Mouse (Mus musculus) ovary, postnatal 10 days (tissue): ENCODE data around the gene Neurog1.

ENCODE experiments used
- DNase-seq: peaks from one replicate; pipeline ENCODE4 v3.0.0; 2022; ENCODE audit warnings: low spot score

Gene Neurog1

DNA sequence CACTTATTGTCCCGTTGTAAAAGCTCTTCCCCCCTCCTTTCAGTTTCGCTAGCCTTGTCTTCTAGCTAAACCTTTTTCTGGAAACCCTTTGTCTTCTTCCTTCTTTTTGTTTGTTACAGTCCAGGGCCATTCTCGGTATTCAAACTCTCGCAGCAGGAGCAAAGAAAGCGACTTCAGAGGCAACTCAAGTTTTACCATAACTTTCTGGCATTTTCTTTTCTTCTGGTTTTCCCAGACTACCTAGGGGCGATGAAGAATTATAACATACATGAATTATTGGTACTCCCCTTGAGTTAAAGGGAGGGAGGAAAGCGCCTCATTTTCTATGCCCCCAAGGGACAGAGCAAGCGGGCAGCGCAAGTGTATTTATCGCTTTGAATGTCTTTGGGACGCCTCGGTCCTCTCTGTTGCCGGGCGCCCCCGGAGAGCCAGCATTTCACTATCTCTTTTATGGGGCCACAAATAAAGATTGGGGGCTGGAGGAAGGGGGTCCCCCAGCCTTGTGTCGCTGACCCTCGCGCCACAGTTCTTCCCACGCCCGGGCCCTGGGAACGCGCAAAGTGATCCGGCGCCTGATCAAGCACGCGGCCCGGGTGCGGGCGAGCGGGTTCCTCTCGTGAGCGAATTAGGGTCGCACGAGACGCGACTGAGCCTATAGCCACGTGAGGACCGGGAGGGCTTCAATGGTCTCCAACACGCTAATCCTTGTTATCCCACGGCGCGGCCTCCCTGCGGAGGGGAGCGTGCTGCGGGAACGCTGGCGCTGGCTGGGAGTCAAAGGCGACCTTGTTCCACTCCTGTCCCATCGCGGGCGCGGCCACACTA is 6.4 kb upstream of the Neurog1 start:
- DNase-seq = no peak

DNA sequence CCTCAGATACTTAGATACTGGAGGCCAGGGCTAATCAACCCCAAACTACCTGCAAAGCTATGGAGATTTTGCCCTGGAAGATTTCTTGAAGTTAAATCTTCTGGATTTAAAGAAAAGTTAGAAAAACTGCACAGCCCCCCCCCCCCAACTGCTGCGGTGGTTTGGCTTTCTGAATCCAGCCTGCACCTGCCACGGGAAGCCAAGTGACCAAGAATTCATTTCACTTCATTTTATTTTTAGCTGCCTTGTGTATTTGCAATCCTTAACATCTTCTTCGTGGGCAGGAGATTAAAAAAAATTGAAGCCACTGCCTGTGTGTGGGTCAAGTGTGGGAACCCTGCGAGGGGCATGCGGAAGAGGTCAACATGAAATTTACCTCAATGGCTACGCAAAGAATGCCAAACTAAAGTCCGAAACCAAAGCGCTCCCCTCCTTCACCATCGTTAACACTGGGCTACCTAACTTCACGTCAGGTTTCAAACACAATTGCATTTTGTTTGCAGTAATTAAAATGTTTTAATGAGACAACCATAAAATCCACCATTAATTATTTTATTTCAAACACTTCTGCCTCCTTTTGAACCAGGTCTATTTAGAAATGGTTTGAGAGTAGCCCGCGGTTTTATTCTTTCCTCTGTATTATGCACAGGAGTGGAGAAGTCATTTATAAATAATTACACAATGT is 5.6 kb upstream of the Neurog1 start:
- DNase-seq = no peak

DNA sequence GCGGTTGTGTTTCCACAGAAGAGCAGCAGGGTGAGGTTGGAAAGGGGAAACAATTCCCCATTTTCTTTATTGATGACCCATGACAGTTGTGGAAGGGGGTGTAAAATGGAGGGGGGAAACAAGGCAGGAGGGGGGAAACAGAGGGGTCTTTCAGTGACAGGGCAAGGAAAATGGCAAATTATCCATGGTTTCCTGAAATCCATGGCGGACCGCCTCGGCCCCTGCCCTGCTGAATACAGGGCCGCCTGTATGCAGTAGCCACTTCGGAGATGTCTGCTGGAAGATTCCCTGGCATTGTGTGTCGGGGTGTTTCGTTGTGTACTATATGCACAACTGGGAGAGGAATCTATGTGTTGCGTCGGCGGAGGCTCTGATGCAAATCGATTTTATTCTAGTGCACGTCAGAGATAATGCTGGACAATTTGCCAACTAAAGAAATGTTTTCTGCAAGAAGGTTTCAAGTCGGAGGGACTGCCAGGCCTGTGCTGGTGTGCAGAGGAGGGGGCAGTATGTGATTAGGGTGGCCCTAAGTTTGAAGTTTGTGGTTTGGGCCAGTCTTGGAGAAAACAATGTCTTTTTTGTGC is 4.8 kb upstream of the Neurog1 start:
- no peak for DNase-seq

DNA sequence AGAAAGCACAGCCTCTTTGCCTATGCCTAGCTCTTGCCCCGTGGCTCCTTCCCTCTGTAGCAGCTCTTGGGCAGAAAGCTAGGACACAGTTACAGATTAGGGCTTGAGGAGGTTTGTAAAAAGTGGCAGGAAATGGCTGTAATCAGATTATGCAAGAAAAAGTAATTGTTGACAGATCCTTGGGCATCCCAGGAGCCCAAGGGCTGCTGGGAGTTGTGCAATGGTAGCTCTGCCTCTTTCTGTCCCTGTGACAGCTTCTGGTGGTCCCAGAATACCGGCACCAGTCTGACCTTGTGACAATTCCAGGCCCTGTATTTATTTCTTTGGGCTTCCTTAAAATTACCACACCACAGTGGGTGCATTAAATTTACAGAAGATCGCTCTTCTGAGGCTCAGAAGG is 1.4 kb upstream of the Neurog1 start:
- no peak for DNase-seq

DNA sequence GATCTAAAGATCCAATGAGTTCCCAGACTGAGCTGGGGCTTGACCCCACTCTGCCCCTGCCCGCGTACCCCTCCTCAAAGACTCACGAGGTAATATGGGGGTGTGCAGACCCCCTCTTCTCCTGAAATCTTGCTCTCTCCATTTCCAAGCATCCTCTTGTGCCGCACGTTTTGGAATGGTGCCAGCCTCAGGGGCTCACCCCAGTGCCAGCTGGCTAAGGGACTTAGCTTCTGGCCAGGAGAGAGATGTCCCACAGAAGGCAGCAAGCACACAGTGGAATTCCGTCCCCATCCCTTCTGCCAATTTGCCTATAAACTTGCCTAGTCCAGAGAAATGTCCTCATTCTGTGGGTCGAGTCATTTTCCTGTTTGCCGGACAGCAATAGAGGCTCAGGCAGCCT is 820 bp upstream of the Neurog1 start:
- no peak for DNase-seq

DNA sequence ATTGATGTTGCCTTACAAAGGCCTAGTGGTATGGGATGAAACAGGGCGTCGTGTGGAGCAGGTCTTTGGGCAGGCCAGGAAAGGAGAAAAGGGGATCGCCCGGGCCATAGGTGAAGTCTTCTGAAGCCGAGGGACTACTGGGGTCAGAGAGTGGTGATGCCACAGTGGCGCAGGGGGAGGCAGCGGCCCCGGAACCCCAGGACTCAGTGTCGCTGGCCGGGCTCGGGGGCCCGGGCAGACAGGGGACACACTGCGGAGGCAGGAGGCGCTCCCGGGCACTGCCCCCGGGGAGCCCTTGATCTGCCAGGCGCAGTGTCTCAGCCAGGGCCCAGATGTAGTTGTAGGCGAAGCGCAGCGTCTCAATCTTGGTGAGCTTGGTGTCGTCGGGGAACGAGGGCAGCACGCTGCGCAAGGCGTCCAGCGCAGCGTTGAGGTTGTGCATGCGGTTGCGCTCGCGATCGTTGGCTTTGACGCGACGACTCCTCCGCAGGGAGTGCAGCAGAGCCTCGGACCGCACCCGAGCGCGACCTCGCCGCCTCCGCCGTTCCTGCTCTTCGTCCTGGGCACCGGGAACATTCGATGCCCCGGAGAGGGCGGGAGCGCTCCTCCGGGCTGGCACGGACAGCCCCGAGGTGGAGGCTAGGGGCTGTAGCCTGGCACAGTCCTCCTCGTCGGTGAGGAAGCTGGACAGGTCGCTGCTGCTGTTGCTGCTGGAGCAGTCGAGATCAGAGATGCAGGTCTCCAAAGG is 613 bp downstream of the Neurog1 start:
- no peak for DNase-seq

DNA sequence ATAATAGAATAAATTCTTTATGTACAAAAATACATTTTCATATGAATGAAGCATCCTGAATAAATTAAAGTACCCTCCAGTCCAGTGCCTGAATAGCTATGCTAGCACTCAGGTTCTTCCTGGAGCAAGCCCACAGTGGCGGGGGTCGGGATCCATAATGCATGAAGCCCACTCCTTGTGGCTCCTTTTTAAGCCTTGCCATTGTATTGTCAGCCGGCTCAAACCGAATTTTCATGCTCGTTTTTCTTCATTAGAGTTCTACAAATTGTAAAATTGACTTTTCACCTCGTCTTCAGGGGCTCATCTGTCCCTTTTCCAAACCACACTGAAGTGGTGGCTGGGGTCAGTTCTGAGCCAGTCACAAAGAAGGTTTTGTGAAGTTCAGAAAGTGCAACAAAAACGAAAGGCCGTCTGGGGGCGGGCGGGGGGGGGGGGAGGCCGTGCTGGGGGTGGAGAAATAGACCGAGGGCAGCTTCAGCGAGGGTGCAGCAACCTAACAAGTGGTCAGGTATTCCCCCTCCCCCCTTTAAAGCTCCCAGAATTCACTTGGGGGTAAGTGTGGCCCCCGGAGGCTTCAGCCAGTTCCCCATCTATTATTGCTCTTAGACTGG is 1.3 kb downstream of the Neurog1 start:
- no peak for DNase-seq

DNA sequence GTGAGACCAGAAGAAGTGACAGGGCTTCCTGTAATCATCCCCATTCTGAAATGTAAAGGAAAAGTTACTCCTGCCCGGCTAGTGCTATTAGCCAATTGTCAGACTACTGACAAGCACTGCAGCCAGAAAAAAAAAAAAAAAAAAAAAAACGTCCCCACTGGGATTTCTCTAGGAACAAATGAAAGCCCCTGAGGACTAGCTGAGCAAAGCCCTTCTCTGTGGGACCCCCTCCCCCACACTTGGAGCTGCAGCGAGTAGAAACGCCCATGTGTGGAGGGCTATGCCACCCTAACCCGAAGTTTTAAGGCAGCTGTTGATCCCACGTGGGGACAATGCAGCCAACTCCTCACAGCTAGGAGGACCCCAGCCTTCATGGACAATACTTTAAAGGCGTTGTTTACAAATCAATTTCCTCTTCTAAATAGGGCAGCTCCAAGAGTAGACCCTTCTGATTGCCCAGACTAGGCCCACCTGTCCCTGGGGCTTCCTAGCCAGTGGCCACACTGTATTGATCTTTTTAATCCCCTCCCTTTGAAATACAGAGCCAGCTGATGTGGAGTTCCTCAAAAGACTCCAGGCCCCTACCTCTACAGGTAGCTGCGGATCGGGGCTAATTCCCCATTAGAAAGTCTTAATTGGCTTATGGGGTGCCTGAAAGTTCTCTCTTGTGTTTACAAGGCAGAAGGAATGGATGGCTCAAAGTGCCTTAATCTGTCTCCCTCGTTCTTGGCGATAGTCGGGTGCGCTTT is 2.2 kb downstream of the Neurog1 start:
- DNase-seq = no peak

DNA sequence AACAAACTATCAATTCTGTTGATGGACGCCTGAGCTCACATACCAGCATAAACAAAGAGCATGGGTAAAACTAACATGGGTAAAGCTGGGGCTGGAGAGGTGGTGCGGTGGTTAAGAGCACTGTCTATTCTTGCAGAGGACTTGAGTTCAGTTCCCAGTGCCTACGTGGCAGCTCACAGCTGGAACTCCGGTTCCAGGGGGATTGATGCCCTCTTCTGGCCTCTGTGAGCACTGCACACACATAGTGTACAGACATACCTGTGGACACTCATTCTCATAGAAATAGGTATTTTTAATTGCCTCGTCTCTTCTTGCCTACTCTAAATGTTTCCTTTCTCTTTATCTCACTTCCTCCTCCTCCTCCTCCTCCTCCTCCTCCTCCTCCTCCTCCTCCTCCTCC is 8.9 kb downstream of the Neurog1 start:
- no peak for DNase-seq

DNA sequence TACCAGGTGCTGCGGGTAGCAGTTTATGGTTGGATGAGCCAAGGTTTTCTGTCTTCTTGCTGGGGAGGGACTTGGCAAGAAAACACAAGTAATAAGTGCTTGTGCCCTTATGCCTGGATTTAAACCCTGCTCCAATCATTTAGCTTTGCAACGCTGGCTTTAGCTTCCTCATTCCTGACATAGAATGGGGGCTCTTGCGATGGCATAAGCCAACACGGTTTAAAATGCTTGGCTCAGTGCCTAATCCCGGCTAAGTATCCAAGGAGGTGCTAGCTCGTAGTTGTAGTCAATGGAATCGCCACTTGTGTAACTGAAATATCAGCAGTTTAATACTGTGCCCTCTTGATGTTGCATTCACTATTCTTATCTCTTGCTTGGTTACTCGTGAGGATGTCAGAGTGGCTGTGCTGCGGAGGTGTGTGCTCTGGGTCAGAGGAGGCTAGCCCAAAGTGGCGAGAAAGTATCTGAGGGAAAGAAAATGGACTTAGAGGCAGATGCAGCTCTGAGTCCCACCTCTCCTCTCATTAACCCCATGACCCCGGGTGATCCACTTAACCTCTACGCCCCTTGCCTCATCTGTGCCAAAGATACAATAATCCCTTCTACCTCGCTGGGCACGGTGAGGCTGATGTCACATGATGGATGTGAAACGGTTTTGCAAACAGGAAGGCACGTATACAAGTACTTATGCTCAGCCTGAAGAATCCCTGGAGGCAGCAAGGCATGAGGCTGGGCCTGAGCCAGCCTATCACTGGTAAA is 11.8 kb downstream of the Neurog1 start:
- DNase-seq = no peak

DNA sequence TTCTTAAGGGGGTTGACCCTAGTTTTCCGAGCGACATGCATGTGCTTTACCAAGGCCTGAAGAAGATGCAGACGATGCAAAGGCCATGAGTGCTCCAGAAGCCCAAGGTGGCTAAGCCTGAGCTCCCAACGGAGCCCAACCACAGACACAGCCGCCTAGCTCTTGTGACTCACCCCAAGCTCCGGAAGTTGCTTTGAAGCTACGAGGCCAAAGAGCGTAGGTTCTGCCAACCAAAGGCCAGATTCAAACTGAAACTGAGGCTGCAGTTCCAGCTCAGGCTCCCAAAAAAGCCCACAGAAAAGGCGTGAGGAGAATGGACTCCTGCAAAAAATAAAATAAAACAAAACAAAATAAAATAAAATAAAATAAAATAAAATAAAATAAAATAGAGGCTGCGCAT is 14.1 kb downstream of the Neurog1 start:
- no peak for DNase-seq

DNA sequence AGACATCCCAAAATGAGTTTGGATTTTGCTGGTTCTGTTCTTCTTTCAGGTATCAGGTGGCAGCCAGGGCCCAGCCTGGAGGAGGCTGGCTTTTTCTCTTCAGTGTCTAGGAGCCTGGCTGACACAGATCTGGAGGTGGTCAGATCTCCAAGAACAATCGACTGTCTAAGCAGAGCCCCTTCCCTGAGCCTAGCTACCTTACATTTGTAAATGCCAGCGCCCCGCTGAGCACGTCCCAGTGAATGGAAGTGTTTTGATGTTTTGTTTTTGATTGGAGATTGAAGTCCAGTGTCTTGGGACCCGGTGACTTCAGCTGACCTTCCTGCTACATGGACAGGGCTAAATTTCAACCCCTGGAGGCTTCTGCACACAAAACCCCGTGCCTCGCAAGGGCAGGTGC is 15.8 kb downstream of the Neurog1 start:
- DNase-seq = no peak

DNA sequence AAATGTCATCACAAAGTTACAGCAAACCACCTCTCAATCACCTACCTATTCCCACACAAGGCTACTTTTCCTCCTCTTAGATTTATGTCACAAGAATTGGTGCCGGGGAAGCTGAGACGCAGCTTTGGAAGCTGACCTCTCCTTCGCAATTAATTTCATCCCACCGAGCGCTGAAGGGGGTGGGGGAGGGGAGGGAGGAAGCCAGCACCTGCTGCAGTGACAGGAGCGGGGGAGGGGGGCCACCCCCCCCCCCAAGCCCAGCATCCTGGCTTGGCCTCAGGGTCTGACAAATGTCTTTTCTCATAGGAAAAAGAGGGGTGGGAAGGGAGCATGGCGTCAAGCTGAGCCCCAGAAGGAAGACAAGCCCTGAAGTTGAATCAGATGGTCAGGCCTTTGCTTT is 23.2 kb downstream of the Neurog1 start:
- no peak for DNase-seq

DNA sequence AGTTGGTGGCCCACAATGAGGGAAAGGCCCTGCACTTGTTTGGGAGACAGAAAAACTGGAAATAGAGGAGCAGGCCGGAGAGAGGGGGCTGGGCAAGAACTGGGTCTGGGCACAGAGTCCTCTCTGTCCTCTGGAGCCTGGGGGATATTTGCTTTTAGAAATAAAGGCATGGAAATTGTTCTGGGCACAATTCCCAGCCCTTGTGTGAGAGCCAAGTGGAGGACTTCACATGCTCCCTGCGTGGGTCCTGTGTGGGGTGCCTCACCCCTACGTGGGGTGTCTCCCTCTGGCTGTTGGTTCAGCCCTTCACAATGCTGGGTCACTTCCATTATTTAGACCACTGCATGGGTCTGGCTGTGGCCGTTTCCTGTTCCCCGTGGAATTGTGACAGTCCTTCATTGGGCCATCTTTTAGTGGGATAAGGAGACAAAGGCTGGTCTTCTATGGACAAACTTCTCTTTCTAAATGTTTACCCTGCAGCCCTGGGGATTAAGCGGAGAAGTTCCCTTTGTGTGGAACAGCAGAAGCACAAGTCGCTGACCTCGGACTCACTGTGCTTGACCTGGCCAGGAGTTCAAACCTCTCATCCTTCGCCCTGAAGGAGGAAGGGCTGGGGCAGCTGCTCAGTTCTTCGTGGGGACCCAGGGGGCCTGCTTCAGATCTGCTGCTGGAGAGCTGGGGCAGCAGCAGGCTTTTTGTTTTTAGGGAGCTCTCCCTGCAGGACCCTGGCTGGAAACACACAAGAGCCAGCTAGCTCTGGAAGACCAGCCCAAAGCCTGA is 25.6 kb downstream of the Neurog1 start:
- DNase-seq = no peak

DNA sequence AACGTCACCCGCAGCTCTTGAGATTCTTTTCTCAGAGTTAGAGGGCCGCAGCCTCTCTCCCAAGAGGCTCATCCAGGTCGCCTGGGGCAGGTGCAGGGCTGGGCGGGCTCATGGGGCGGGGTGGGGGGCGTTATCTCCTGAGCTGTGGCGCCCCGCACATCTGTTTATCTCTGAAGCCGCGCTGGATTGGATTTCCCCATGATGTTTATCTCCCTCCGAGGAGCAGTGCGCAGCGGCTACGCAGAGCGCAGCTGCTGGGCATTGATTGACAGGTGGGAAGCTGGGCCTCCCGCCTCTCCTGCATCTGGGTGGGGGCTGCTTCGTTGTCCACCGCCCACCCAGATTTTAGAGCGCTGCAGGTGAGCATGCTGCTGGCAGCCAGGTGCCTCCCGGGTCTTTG is 28.3 kb downstream of the Neurog1 start:
- no peak for DNase-seq

DNA sequence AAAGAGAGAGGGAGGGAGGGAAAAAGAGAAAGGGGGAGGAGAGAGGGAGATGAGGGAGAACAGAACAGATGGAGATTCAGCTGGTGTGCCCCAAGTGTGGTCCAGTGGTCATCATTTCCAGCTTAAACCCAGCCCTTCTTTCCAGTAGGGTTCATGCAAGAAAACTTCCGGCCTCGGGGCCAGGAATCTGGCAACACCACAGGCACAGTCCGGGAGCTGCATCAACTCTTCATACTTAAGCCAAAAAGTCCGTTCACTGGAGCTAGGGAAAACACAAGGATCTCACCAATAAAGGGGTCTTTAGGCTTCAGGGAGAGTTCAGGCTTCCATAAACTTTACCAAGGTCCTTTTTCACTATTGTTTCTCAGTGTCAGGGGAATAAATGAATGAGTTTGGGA is 29.1 kb downstream of the Neurog1 start:
- DNase-seq = no peak

DNA sequence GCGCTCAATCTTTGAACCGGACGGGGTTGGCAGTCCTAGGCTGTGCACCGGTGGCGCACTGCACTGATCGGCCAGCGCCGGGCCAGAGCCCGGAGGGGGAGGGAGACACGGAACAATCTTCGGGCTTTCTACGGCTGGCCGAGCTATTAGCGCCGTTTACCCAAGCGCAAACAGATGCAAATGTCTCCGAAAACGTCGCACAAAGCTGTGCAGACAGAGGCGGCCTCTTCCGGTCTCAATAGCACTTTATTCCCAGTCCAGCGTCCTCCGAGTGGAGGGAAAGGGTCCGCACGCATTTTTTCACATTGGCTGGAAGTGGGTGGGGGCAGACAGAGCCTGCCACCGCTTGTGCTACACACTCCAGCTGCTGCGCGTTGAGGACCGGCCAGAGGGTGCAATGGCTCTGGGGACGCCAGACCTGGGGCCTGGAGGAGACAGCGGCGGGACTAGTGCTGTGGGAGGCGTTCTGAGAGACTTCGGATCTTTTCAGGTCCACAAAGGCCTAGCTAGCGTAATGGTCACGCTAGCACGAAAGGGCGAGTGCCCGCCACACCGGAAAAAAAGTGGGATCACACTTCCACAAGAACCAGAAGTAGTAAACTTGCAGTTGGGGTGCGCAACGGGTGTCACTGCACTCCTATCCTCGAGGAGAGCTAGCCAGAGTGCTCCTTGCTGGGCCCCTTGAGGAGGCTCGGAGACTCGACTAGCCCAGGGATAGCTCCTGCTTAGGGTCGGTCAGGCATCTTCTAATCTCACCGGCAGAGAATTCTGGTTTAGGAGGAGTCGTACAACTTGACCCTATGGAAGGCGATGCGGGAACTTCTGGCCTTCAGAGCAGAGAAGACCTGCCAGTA is 29.7 kb downstream of the Neurog1 start:
- DNase-seq = no peak

DNA sequence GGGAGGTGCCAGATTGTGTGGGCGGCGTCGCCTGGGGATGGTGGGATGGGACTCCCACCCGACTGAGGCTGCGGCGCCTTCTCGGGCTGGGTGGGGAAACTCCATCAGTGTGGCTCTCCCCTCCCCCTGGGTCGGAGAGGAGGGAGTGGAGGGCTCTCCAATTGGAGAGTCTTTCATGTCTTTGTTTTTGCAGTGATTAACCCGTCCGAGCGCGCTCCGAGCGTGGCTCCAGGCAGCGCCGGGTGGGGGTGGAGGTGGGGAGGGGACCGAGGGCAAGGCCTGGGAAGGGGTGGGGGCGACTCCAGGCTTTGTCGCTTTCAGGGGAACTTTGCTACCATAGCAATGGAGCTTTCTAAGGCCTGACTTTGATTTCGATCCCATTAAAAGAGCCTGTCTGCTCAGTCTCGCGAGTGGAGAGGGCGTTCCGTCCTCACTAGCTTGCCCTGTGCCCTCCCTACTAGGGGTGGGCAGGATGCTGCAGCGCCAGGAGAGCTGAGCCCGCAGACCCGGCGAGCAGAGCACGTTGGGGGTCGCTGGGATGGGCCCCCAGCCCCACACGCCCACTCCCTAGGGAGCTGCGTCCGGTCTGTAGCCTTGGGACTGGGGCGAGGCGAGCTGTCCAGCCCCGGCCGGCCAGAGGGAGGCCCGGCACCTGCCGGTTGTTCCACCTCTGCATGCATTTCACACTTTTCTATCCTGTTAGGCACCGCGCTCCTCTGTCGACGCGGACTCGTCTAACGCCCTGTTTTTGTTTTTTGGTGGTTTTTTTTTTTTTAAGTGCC is 30.6 kb downstream of the Neurog1 start:
- DNase-seq = no peak
